Mouse (Mus musculus): ENCODE measurements at regions not wholly inside any gene's neighbourhood (a gene's known extent, or its start where the extent isn't known, plus 50 kb on each side); places are given as distances from the start of the nearest gene placed in this dataset.
A peak's percentile ranks its signal among the peaks of the same experiment; 100 is the strongest.

- Histone ChIP-seq H3K4me3 (replicated peaks; ENCODE audit: low read length) (no peak overlapping the region), H3K36me3 (replicated peaks; ENCODE audit: control insufficient read depth, insufficient read depth) (no peaks in the 10 kb centered on the region), H3K9me3 (ENCODE audit: control insufficient read depth, low read length) (no peaks in the 10 kb centered on the region), H3K27me3 (ENCODE audit: control insufficient read depth, insufficient read depth, low read length) (no peaks in the 10 kb centered on the region), H3K4me2 (replicated peaks) (peak overlapping the region; percentile 55), H3K27ac (peak overlapping the region; percentile 27), H3K4me1 (replicated peaks; ENCODE audit: control insufficient read depth, insufficient read depth, low read length) (peaks cover 19% of the 10 kb centered on the region), H3K9ac (no peak overlapping the region)
- 43% methylated on average over 4 of the region's 4 CpGs for WGBS
- ATAC-seq (ENCODE audit: low FRiP score) = no peak
- no peak for DNase-seq (ENCODE audit: low spot score)
Observed at GRCm38 (mm10) chr13:78428469-78428868, 228.9 kb upstream of the Nr2f1 start.

DNA sequence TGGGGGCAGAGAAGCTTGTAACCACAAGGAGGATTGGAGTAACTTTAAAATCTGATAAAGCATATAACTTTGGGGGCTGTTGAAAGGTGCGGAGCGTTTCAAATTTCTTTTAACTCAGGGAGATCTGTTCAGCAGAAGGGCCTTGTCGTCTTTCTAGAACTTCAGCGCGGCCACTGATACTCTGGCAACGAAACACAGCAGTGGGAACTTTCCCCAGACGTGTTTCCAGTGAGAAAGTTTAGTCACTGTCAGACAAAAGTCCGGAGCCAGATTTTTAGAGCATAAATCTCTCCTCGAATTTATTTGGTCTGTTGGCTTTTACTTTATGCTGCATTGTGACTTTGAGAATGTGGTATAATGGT is 228.5 kb upstream of the Nr2f1 start:
- no peak for DNase-seq (ENCODE audit: low spot score)
- Histone ChIP-seq H3K9ac (0 out of 2 replicates have a peak overlapping the region, but pooled peaks have one; percentile 26), H3K4me1 (replicated peaks; ENCODE audit: control insufficient read depth, insufficient read depth, low read length) (peaks cover 19% of the 10 kb centered on the region), H3K36me3 (replicated peaks; ENCODE audit: control insufficient read depth, insufficient read depth) (no peaks in the 10 kb centered on the region), H3K4me2 (replicated peaks) (peak overlapping the region; percentile 55), H3K9me3 (ENCODE audit: control insufficient read depth, low read length) (no peaks in the 10 kb centered on the region), H3K27ac (peak overlapping the region; percentile 70), H3K4me3 (replicated peaks; ENCODE audit: low read length) (peak overlapping the region; percentile 18), H3K27me3 (ENCODE audit: control insufficient read depth, insufficient read depth, low read length) (no peaks in the 10 kb centered on the region)
- WGBS = 7% methylated on average over 9 of the region's 9 CpGs
- no peak; the same call in 1 of the 2 replicates for ATAC-seq (ENCODE audit: low FRiP score)

DNA sequence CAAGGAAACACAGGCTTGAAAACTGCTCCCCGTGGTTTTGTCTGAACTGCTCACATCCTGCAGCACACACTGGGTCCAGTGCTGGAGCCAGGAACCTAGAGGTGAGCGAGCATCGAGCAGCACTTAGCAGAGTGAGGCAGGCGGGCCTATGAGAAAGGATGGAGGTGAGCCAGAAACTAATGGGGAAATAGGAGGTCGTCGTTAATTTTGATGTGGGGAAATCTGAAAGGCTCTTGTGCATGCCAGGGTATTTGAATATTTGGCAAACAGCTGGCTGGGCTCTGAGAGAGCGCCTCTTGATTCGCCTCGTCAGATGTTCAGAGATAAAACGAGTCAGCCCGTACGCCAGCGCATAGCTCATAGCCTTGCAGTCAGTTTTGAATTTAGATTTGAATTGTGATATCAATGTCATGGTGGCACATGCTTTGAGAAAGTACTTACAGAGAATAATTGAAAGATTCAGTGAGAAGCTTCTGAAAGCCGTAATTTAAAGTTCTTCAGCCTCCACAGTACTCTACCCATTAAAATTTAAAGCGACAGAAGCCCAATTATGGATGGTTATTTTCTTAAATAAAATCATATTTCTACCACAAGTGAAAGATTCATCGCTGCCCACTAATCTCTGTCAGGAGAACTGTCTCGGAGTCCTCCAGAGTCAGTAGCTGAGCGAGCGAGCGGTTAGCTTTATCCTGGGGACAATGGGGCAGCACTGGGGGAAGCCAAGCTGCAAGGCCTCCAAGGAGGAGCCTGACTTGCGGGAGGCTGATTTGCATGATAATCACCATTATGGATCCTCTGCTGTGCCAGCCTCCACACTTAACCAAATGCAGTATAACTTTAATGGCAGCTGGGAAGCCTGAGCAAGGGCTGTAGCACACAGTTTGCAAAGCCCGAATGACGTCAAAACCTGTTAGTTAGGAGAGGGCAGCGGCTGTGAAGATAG is 227.9 kb upstream of the Nr2f1 start:
- peak; percentile 64 for DNase-seq (ENCODE audit: low spot score)

DNA sequence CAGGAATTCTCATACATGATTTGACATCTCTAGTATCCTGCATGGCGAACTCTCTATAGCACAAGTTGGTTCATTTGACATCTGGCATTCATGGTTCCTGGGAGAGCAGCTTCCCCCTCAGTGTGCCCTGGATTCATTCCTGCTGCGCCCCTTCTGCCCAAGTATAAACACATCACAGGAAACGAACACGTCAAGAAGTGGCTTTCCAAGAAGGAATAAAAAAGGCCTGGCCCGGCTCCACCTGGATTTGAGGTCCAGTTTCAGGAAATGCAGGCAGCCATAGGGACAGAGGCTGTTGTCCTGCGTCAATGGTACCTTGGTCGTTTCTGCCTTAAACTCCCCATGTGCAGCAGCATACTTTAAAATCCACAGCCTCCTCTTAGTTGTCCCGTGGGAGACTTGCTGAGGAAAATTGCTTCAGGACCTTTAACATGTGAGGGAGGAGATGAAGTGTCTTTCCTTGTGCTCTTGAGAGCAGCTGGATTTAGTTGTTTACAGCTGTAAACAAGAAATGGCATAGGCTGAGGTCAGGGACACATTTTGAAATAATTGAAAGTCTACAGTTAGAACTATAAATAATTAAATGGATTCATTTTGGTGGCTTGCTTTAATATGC is 226.9 kb upstream of the Nr2f1 start:
- no peaks in the 10 kb centered on the region for H3K36me3 ChIP-seq (replicated peaks; ENCODE audit: control insufficient read depth, insufficient read depth)
- H3K4me2 ChIP-seq (replicated peaks) = peak overlapping the region; percentile 55; the same call in 1 of the 2 replicates
- no peak overlapping the region for H3K4me3 ChIP-seq (replicated peaks; ENCODE audit: low read length)
- H3K4me1 ChIP-seq (replicated peaks; ENCODE audit: control insufficient read depth, insufficient read depth, low read length) = peaks cover 19% of the 10 kb centered on the region
- ATAC-seq (ENCODE audit: low FRiP score) = no peak
- DNase-seq (ENCODE audit: low spot score) = no peak
- no peaks in the 10 kb centered on the region for H3K9me3 ChIP-seq (ENCODE audit: control insufficient read depth, low read length)
- WGBS = 28% methylated on average over 8 of the region's 8 CpGs
- H3K27me3 ChIP-seq (ENCODE audit: control insufficient read depth, insufficient read depth, low read length) = no peaks in the 10 kb centered on the region
- no peak overlapping the region for H3K9ac ChIP-seq
- H3K27ac ChIP-seq = peak overlapping the region; percentile 7; the same call in 1 of the 2 replicates

More for the DNA sequence above, 227.9 kb upstream of the Nr2f1 start:
- H3K27ac ChIP-seq = peak overlapping the region; percentile 70
- H3K36me3 ChIP-seq (replicated peaks; ENCODE audit: control insufficient read depth, insufficient read depth) = no peaks in the 10 kb centered on the region
- H3K9me3 ChIP-seq (ENCODE audit: control insufficient read depth, low read length) = no peaks in the 10 kb centered on the region
- peak overlapping the region; percentile 18 for H3K4me3 ChIP-seq (replicated peaks; ENCODE audit: low read length)
- peak overlapping the region; percentile 26 for H3K9ac ChIP-seq
- 5% methylated on average over 24 of the region's 24 CpGs for WGBS
- ATAC-seq (ENCODE audit: low FRiP score) = peak; percentile 90
- H3K27me3 ChIP-seq (ENCODE audit: control insufficient read depth, insufficient read depth, low read length) = no peaks in the 10 kb centered on the region
- H3K4me2 ChIP-seq (replicated peaks) = peak overlapping the region; percentile 55
- peaks cover 19% of the 10 kb centered on the region for H3K4me1 ChIP-seq (replicated peaks; ENCODE audit: control insufficient read depth, insufficient read depth, low read length)

GRCm38 (mm10) chr13:78405071-78405470 is 205.5 kb upstream of the Nr2f1 start:
- Histone ChIP-seq H3K36me3 (replicated peaks; ENCODE audit: control insufficient read depth, insufficient read depth) (no peaks in the 10 kb centered on the region), H3K4me1 (replicated peaks; ENCODE audit: control insufficient read depth, insufficient read depth, low read length) (no peaks in the 10 kb centered on the region)
- DNase-seq (ENCODE audit: low spot score) = no peak

GRCm38 (mm10) chr13:78383761-78384160 is 184.2 kb upstream of the Nr2f1 start:
- Histone ChIP-seq H3K4me3 (replicated peaks; ENCODE audit: low read length) (no peak overlapping the region), H3K9me3 (ENCODE audit: control insufficient read depth, low read length) (no peaks in the 10 kb centered on the region), H3K9ac (no peak overlapping the region), H3K27ac (no peak overlapping the region), H3K36me3 (replicated peaks; ENCODE audit: control insufficient read depth, insufficient read depth) (no peaks in the 10 kb centered on the region), H3K27me3 (ENCODE audit: control insufficient read depth, insufficient read depth, low read length) (no peaks in the 10 kb centered on the region), H3K4me1 (replicated peaks; ENCODE audit: control insufficient read depth, insufficient read depth, low read length) (no peaks in the 10 kb centered on the region), H3K4me2 (replicated peaks) (no peak overlapping the region)
- DNase-seq (ENCODE audit: low spot score) = no peak
- ATAC-seq (ENCODE audit: low FRiP score) = no peak
- WGBS = 74% methylated on average over 2 of the region's 2 CpGs

More at GRCm38 (mm10) chr13:78405071-78405470, 205.5 kb upstream of the Nr2f1 start:
- Histone ChIP-seq H3K27me3 (ENCODE audit: control insufficient read depth, insufficient read depth, low read length) (no peaks in the 10 kb centered on the region), H3K27ac (no peak overlapping the region), H3K4me3 (replicated peaks; ENCODE audit: low read length) (no peak overlapping the region), H3K9ac (no peak overlapping the region), H3K9me3 (ENCODE audit: control insufficient read depth, low read length) (no peaks in the 10 kb centered on the region), H3K4me2 (replicated peaks) (no peak overlapping the region)
- WGBS = 76% methylated on average over 3 of the region's 3 CpGs
- ATAC-seq (ENCODE audit: low FRiP score) = no peak

GRCm38 (mm10) chr13:78361236-78361635 is 161.7 kb upstream of the Nr2f1 start:
- WGBS = 67% methylated on average over 1 of the region's 1 CpGs

GRCm38 (mm10) chr13:78348830-78349229 is 149.3 kb upstream of the Nr2f1 start:
- DNase-seq (ENCODE audit: low spot score) (no peak), ATAC-seq (ENCODE audit: low FRiP score) (no peak)

More at GRCm38 (mm10) chr13:78361236-78361635, 161.7 kb upstream of the Nr2f1 start:
- ATAC-seq (ENCODE audit: low FRiP score) (no peak), DNase-seq (ENCODE audit: low spot score) (no peak)
- H3K9ac ChIP-seq = no peak overlapping the region
- no peaks in the 10 kb centered on the region for H3K36me3 ChIP-seq (replicated peaks; ENCODE audit: control insufficient read depth, insufficient read depth)
- H3K4me2 ChIP-seq (replicated peaks) = no peak overlapping the region
- no peaks in the 10 kb centered on the region for H3K27me3 ChIP-seq (ENCODE audit: control insufficient read depth, insufficient read depth, low read length)
- no peaks in the 10 kb centered on the region for H3K9me3 ChIP-seq (ENCODE audit: control insufficient read depth, low read length)
- no peak overlapping the region for H3K4me3 ChIP-seq (replicated peaks; ENCODE audit: low read length)
- no peak overlapping the region for H3K27ac ChIP-seq
- no peaks in the 10 kb centered on the region for H3K4me1 ChIP-seq (replicated peaks; ENCODE audit: control insufficient read depth, insufficient read depth, low read length)

DNA sequence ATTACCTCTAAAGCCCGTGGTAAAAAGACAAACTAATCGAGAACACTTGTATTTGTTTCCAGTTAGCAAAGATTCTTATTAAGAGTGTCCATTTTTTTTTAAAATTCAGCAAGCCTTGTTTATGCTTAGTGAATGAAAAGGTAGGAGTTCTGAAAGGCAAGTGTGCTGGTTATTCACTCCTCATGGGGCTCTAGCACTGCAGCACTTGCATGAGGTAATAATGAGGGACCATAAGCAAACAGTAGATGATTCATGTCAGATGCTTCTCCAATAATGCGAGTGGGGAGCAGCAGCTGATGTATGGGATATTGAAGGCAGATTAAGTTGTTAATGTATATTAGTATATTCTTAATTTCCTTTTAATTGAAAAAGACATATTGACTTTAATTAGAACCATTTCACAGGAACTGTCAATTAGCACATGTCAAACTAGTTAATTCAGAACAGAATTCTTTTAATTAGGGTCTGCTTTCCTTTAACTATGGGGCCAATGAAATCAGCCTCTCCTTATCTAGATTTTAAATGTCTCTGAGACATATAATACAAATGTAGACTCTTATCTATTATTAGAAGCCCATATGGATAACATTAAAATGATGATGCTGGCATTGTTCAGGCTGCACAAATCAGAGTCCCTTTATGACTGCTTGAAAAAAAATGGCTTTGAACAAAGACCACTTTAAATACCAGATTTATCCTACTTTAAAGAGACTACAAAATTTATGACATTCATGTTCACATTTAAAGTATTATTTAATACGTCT is 125.1 kb upstream of the Nr2f1 start:
- 71% methylated on average over 4 of the region's 4 CpGs for WGBS
- H3K4me3 ChIP-seq (replicated peaks; ENCODE audit: low read length) = no peak overlapping the region
- no peaks in the 10 kb centered on the region for H3K4me1 ChIP-seq (replicated peaks; ENCODE audit: control insufficient read depth, insufficient read depth, low read length)
- DNase-seq (ENCODE audit: low spot score) (no peak), ATAC-seq (ENCODE audit: low FRiP score) (no peak)
- no peaks in the 10 kb centered on the region for H3K36me3 ChIP-seq (replicated peaks; ENCODE audit: control insufficient read depth, insufficient read depth)
- no peaks in the 10 kb centered on the region for H3K27me3 ChIP-seq (ENCODE audit: control insufficient read depth, insufficient read depth, low read length)
- no peak overlapping the region for H3K9ac ChIP-seq
- no peak overlapping the region for H3K4me2 ChIP-seq (replicated peaks)
- no peak overlapping the region for H3K27ac ChIP-seq
- H3K9me3 ChIP-seq (ENCODE audit: control insufficient read depth, low read length) = no peaks in the 10 kb centered on the region

More at GRCm38 (mm10) chr13:78348830-78349229, 149.3 kb upstream of the Nr2f1 start:
- Histone ChIP-seq H3K9ac (no peak overlapping the region), H3K4me2 (replicated peaks) (no peak overlapping the region), H3K4me3 (replicated peaks; ENCODE audit: low read length) (no peak overlapping the region), H3K36me3 (replicated peaks; ENCODE audit: control insufficient read depth, insufficient read depth) (no peaks in the 10 kb centered on the region), H3K4me1 (replicated peaks; ENCODE audit: control insufficient read depth, insufficient read depth, low read length) (no peaks in the 10 kb centered on the region), H3K27ac (no peak overlapping the region), H3K27me3 (ENCODE audit: control insufficient read depth, insufficient read depth, low read length) (no peaks in the 10 kb centered on the region), H3K9me3 (ENCODE audit: control insufficient read depth, low read length) (no peaks in the 10 kb centered on the region)
- WGBS = 75% methylated on average over 3 of the region's 3 CpGs

Measured in hindbrain, embryonic 14.5 days (tissue).